In the genomic region with DNA sequence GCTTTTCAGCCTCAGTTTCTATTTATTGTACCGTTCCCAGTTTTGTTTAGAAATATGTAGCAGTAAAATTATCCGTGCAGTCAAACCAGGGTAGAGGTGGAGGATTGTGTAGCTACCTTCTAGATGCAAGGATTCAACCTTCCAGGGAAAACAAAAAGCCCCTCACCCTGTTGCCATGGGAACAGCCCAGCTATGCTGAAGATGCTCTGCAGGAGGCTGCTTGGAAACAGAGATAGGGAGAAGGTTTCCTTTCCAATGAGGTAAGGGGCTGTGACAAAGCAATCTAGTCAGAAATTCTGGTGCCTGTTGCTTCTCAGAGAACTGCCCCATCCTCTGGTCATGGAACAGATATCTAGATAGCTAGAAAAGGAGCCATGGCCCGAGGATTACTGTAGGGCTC, we compare ENCODE assay signal across 19 mouse cellular contexts. TPM values are rescaled to one million over a fixed set of nuclear protein-coding genes. Genes with fewer than 3 reads are reported as not detected.
DNase-seq lines count a peak whose midpoint lies in the region; ATAC-seq and TF ChIP-seq lines count a peak whose summit lies in the region.
"Had no signal": no experiment of that assay in that cellular context is flagged by ENCODE, and none has a peak within 500 bp of the region (broad histone marks: within the 10 kb centered on the region; RNA-seq: fewer than 3 reads in every experiment).

No protein-coding gene starts in this region.

- TF ChIP-seq CTCF in hindbrain, postnatal 0 days (IDR thresholded peaks at IDR 0.05; ENCODE audit: low read depth): no peak

- WGBS in forebrain, embryonic 12.5 days: 19% methylated on average over 3 of the region's 3 CpGs
- 16% methylated on average over 3 of the region's 3 CpGs for WGBS in hindbrain, postnatal 0 days

- intact Hi-C loops in left cerebral cortex, postnatal 4 days (cut with DNase I): no loop called here

- H3K27me3 ChIP-seq in forebrain, embryonic 12.5 days: no peaks in the 10 kb centered on the region
- no peaks in the 10 kb centered on the region for H3K27me3 ChIP-seq in hindbrain, postnatal 0 days (ENCODE audit: insufficient read depth, low read length)
- H3K27me3 ChIP-seq: embryonic facial prominence, embryonic 12.5 days; limb, embryonic 12.5 days; neural tube, embryonic 12.5 days had no signal

- peaks cover 12% of the 10 kb centered on the region for H3K4me1 ChIP-seq in forebrain, embryonic 12.5 days
- no peaks in the 10 kb centered on the region for H3K4me1 ChIP-seq in hindbrain, postnatal 0 days (ENCODE audit: insufficient read depth, low read length)
- H3K4me1 ChIP-seq: embryonic facial prominence, embryonic 12.5 days; limb, embryonic 12.5 days had no signal

- H3K4me2 ChIP-seq in forebrain, embryonic 12.5 days: no peak overlapping the region
- H3K4me2 ChIP-seq in hindbrain, postnatal 0 days (ENCODE audit: low read depth, low read length): no peak overlapping the region
- H3K4me2 ChIP-seq: embryonic facial prominence, embryonic 12.5 days; limb, embryonic 12.5 days; neural tube, embryonic 12.5 days had no signal

- 0 out of 2 replicates have a peak overlapping the region, but pooled peaks have one; percentile 25 for H3K27ac ChIP-seq in forebrain, embryonic 12.5 days
- H3K27ac ChIP-seq in hindbrain, postnatal 0 days: no peak overlapping the region; the same call in 1 of the 2 replicates
- H3K27ac ChIP-seq: embryonic facial prominence, embryonic 12.5 days; heart, adult 2 months; limb, embryonic 12.5 days; neural tube, embryonic 12.5 days had no signal

- H3K36me3 ChIP-seq in forebrain, embryonic 12.5 days (replicated peaks): no peaks in the 10 kb centered on the region
- H3K36me3 ChIP-seq in hindbrain, postnatal 0 days (ENCODE audit: insufficient read depth, low read length): no peaks in the 10 kb centered on the region
- H3K36me3 ChIP-seq: embryonic facial prominence, embryonic 12.5 days; G1E; limb, embryonic 12.5 days; neural tube, embryonic 12.5 days had no signal

- ATAC-seq in forebrain, embryonic 12.5 days (ENCODE audit: low FRiP score): no peak
- ATAC-seq in hindbrain, postnatal 0 days: 0 out of 2 replicates have a peak, but pooled peaks have one; percentile 51
- no peak for ATAC-seq in megakaryocyte-erythroid progenitor cell, adult 5-6 weeks (replicated peaks; ENCODE audit: low FRiP score, low TSS enrichment, poor library complexity, severe bottlenecking)
- ATAC-seq: liver, postnatal 0 days had no signal

- peak; percentile 10 for DNase-seq in left cerebral cortex, postnatal 4 days
- DNase-seq in left cerebral cortex, adult 9 months (ENCODE audit: low spot score in 2 of 2): no peak
- peak; percentile 66 for DNase-seq in hindbrain, postnatal 0 days (ENCODE audit: low spot score)
- DNase-seq in retina, embryonic 14.5 days (ENCODE audit: low spot score): peak; percentile 63
- DNase-seq in layer of hippocampus, adult 8-10 months (ENCODE audit: low spot score in 2 of 2): no peak
- no peak for DNase-seq in frontal cortex, postnatal 14 days (ENCODE audit: low spot score in 2 of 2)
- DNase-seq: B cell, adult 2 months; cerebellum, adult 2 months; heart, adult 2 months; liver, postnatal 0 days; right cerebral cortex, postnatal 14 days; thymus, postnatal 14 days had no signal

- H3K9ac ChIP-seq in forebrain, embryonic 12.5 days: no peak overlapping the region
- no peak overlapping the region for H3K9ac ChIP-seq in hindbrain, postnatal 0 days (replicated peaks; ENCODE audit: low read length)
- H3K9ac ChIP-seq: embryonic facial prominence, embryonic 12.5 days; limb, embryonic 12.5 days; liver, postnatal 0 days; neural tube, embryonic 12.5 days had no signal

- H3K9me3 ChIP-seq in forebrain, embryonic 12.5 days: no peaks in the 10 kb centered on the region
- H3K9me3 ChIP-seq in hindbrain, postnatal 0 days (ENCODE audit: low read length): no peaks in the 10 kb centered on the region
- H3K9me3 ChIP-seq: embryonic facial prominence, embryonic 12.5 days; G1E; limb, embryonic 12.5 days; neural tube, embryonic 12.5 days had no signal

- H3K4me3 ChIP-seq in forebrain, embryonic 12.5 days (replicated peaks): no peak overlapping the region
- no peak overlapping the region for H3K4me3 ChIP-seq in hindbrain, postnatal 0 days (ENCODE audit: low read length)
- H3K4me3 ChIP-seq: embryonic facial prominence, embryonic 12.5 days; heart, adult 2 months; limb, embryonic 12.5 days; neural tube, embryonic 12.5 days had no signal

RNA-seq across cellular contexts. Expression of gene Slc8a3, which starts 59.6 kb away (rescaled TPM):
- 10 to 100 TPM; 28.8 to 35.6 TPM for total RNA-seq in left cerebral cortex, postnatal 4 days (2021)
- polyA plus RNA-seq in forebrain, embryonic 12.5 days (2016; fragmentation: Nextera tagmentation; extraction: Ambion mirVana): 1.7 and 2.2 TPM in 2 replicates
- total RNA-seq in hindbrain, postnatal 0 days (2014; rRNA removed): 51.2 and 52.0 TPM in 2 replicates
- 9.9 and 11.0 TPM in 2 replicates for polyA plus RNA-seq in hindbrain, postnatal 0 days (2015; fragmentation: Nextera tagmentation; extraction: Ambion mirVana)
- total RNA-seq in megakaryocyte-erythroid progenitor cell, adult 5-6 weeks (2014; fragmentation: Nextera tagmentation): not detected in 2 replicates
- total RNA-seq in megakaryocyte-erythroid progenitor cell, adult 5-6 weeks (2017): 0.34 TPM in 1 of 2 replicates, not detected in the other
- 10 to 100 TPM; 13.5 to 17.7 (median 15.3) TPM for total RNA-seq in layer of hippocampus, adult 8-10 months (2022)
- total RNA-seq: megakaryocyte, adult 5-6 weeks had no signal
- polyA plus RNA-seq: G1E had no signal

Comparison
In these comparisons a context has a peak if more than half of its experiments do, and no peak if none do; other contexts are left out.
1. DNase-seq: peak in left cerebral cortex, postnatal 4 days (single experiment), hindbrain, postnatal 0 days (single experiment) and retina, embryonic 14.5 days (single experiment); none in left cerebral cortex, adult 9 months (0 of 2), layer of hippocampus, adult 8-10 months (0 of 2) and frontal cortex, postnatal 14 days (0 of 2).
2. RNA of gene Slc8a3, which starts 59.6 kb away (total RNA-seq): 51.2 to 52.0 TPM in hindbrain, postnatal 0 days, 28.8 to 35.6 TPM in left cerebral cortex, postnatal 4 days and 13.5 to 17.7 TPM in layer of hippocampus, adult 8-10 months; 0.34 TPM in megakaryocyte-erythroid progenitor cell, adult 5-6 weeks; every median in the first group is over 10 times any median in the second.